Mouse (Mus musculus) limb, embryonic 14.5 days (tissue): ENCODE data around the gene Trpm3. TPM values are rescaled to one million over a fixed set of nuclear protein-coding genes. Genes with fewer than 3 reads are reported as not detected.
"Not testable (repeated sequence)": the region's sequence is repeated elsewhere in the genome, so short reads cannot be mapped to it uniquely, and the experiment has no call there.

Experiments
- ATAC-seq: fragments of 200-750 bp; cut with Nextera tagmentation; 2 replicates; pipeline ENCODE4 v1.8.0; 2017; ENCODE audit warnings: low read depth, moderate number of reproducible peaks, moderate TSS enrichment; ENCODE audit not compliant: low FRiP score
- DNase-seq: peaks from one replicate; pipeline ENCODE4 v3.0.0-alpha.2; 2015; ENCODE audit warnings: low spot score
- H3K27ac ChIP-seq: fragments of 300-500 bp; sonication (generic); replicated peaks from 2 replicates; pipeline ENCODE4 v1.5.1; 2014; ENCODE audit warnings: low read depth, mild to moderate bottlenecking, low read length, moderate library complexity, mixed read lengths
- H3K27me3 ChIP-seq: fragments of 300-500 bp; sonication (generic); 2 replicates; pipeline ENCODE4 v1.6.1; 2014; ENCODE audit warnings: low read length, mixed read lengths; ENCODE audit not compliant: control insufficient read depth, insufficient read depth
- H3K36me3 ChIP-seq: fragments of 300-500 bp; sonication (generic); 2 replicates; pipeline ENCODE4 v1.6.1; 2014; ENCODE audit warnings: mild to moderate bottlenecking, low read length, moderate library complexity, mixed read lengths; ENCODE audit not compliant: control insufficient read depth, insufficient read depth
- H3K4me1 ChIP-seq: fragments of 300-500 bp; sonication (generic); 2 replicates; pipeline ENCODE4 v1.6.1; 2014; ENCODE audit warnings: antibody characterized with exemption, low read length, mixed read lengths; ENCODE audit not compliant: control insufficient read depth, insufficient read depth
- H3K4me2 ChIP-seq: fragments of 300-500 bp; sonication (generic); replicated peaks from 2 replicates; pipeline ENCODE4 v1.6.1; 2014; ENCODE audit warnings: low read depth, mild to moderate bottlenecking, low read length, moderate library complexity; ENCODE audit not compliant: severe bottlenecking
- H3K4me3 ChIP-seq: fragments of 300-500 bp; sonication (generic); replicated peaks from 2 replicates; pipeline ENCODE4 v1.5.1; 2014; ENCODE audit warnings: low read length
- H3K9ac ChIP-seq: fragments of 300-500 bp; sonication (generic); 2 replicates; pipeline ENCODE4 v1.6.1; 2014; ENCODE audit warnings: mild to moderate bottlenecking, low read depth, low read length, moderate library complexity; ENCODE audit not compliant: severe bottlenecking
- H3K9me3 ChIP-seq: fragments of 300-500 bp; sonication (generic); 2 replicates; pipeline ENCODE4 v1.6.1; 2016; ENCODE audit warnings: low read length; ENCODE audit not compliant: control insufficient read depth
- POLR2A ChIP-seq: fragments of 200-500 bp; IDR thresholded peaks from 2 replicates; pipeline ENCODE4 v1.8.0; 2012; ENCODE audit warnings: inconsistent platforms, mild to moderate bottlenecking, moderate library complexity, borderline replicate concordance; ENCODE audit not compliant: insufficient read depth, insufficient read length; ENCODE audit errors: extremely low read depth
- WGBS: fragments of 180-500 bp; shearing (Covaris S2); extraction: QIAGEN DNeasy Blood & Tissue Kit; methylation state at CpG from one replicate; pipeline ENCODE4 v1.1.7; 2014; 5-methylcytosine and 5-hydroxymethylcytosine counted together
- polyA plus RNA-seq, 2 experiments: library from polyadenylated mRNA; depleted of rRNA in 1 of 2; stranded (reverse) in 1 of 2; unstranded in 1 of 2; fragments of >200 nt; fragmentation: Nextera tagmentation in 1 of 2; extraction: Ambion mirVana in 1 of 2; gene quantifications; 2 replicates each; pipeline versions ENCODE4 v1.2.1 to v1.2.3; 2012 to 2014

Gene Trpm3
- polyA plus RNA-seq, 2 experiments = 3.7 to 4.1 TPM

GRCm38 (mm10) chr19:23023316-23023960 lies 884.6 kb downstream of the Trpm3 start:
- H3K27ac ChIP-seq = no peak overlapping the region
- H3K9me3 ChIP-seq = no peaks in the 10 kb centered on the region
- no peaks in the 10 kb centered on the region for H3K36me3 ChIP-seq
- no peak for TF ChIP-seq POLR2A
- H3K9ac ChIP-seq = no peak overlapping the region
- DNase-seq = no peak
- no peak overlapping the region for H3K4me3 ChIP-seq
- H3K4me1 ChIP-seq = no peaks in the 10 kb centered on the region
- H3K27me3 ChIP-seq = no peaks in the 10 kb centered on the region
- no peak for ATAC-seq
- H3K4me2 ChIP-seq = no peak overlapping the region
- 77% methylated on average over 7 of the region's 7 CpGs for WGBS

DNA sequence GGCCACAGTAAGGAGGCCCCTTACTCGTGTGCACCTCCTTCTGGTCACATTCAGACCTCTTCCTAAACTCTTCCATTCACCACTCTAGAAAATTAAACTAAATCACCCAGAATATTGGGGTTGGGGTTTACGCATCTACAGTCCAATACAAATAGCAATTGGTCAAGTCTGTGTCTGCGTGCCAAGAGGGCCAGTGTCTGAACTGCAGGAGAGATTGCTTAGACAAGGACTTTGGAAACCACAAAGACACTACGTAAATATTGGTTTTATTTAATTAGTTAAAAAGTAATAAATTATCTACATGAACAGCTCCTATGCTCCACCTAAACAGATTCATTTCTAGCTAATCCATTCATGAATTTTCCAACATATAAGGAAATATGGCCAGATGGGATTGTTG lies 886.0 kb downstream of the Trpm3 start:
- Histone ChIP-seq H3K4me2 (no peak overlapping the region), H3K4me3 (no peak overlapping the region), H3K9ac (no peak overlapping the region), H3K27me3 (no peaks in the 10 kb centered on the region), H3K36me3 (no peaks in the 10 kb centered on the region), H3K27ac (no peak overlapping the region), H3K9me3 (no peaks in the 10 kb centered on the region), H3K4me1 (no peaks in the 10 kb centered on the region)
- no peak for ATAC-seq
- 83% methylated on average over 4 of the region's 4 CpGs for WGBS
- no peak for TF ChIP-seq POLR2A
- no peak for DNase-seq

- no peak for TF ChIP-seq POLR2A
- no peaks in the 10 kb centered on the region for H3K4me1 ChIP-seq
- DNase-seq (no peak), ATAC-seq (no peak)
- WGBS = 86% methylated on average over 7 of the region's 7 CpGs
- H3K9ac ChIP-seq = no peak overlapping the region
- H3K4me3 ChIP-seq = no peak overlapping the region
- no peaks in the 10 kb centered on the region for H3K9me3 ChIP-seq
- no peaks in the 10 kb centered on the region for H3K36me3 ChIP-seq
- H3K27ac ChIP-seq = no peak overlapping the region
- H3K4me2 ChIP-seq = no peak overlapping the region
- H3K27me3 ChIP-seq = no peaks in the 10 kb centered on the region
These were observed 887.6 kb downstream of the Trpm3 start for GRCm38 (mm10) chr19:23026427-23026826.

DNA sequence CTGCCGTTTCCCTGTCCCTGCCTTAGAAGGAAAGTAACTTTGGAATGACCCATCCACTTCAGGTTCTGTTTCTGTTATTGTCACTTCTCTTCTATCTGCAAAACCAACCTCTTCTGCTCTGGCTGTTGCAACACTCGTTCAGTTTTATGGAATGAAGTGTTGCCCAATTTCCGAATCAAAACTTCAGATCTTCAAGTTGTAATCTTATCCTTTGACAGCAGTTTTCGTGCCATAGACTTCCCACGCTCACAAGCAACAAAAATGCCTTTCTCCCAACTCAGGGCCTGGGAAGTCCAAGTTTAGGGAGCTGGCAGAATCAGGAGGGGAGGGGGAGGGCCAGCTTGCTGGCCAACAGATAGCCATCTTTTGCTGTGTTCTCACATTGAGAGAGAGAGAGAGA lies 889.4 kb downstream of the Trpm3 start:
- WGBS = 77% methylated on average over 5 of the region's 5 CpGs

DNA sequence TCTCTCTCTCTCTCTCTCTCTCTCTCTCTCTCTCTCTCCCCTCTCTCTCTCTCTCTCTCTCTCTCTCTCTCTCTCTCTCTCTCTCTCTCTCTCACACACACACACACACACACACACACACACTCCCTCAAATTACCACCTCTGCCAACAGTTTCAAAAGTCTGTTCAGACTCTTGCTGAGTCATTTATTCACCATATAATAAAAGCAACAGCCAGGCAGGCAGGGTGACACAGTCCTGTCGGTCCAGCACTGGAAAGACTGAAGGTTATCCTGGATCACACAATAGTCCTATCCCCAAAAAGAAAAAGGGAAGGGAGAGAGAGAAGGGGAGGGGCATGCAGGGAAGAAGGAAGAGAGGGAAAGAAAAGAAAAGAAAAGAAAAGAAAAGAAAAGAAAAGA lies 894.5 kb downstream of the Trpm3 start:
- not testable (repeated sequence) for H3K27me3 ChIP-seq, H3K4me1 ChIP-seq, H3K9ac ChIP-seq, ATAC-seq, H3K27ac ChIP-seq, H3K9me3 ChIP-seq, H3K4me2 ChIP-seq, H3K36me3 ChIP-seq, DNase-seq, H3K4me3 ChIP-seq
- WGBS = 64% methylated on average over 1 of the region's 1 CpGs

More for the DNA sequence above, 889.4 kb downstream of the Trpm3 start:
- Histone ChIP-seq H3K4me2 (no peak overlapping the region), H3K27ac (no peak overlapping the region), H3K27me3 (no peaks in the 10 kb centered on the region), H3K9me3 (no peaks in the 10 kb centered on the region), H3K9ac (no peak overlapping the region), H3K4me3 (no peak overlapping the region), H3K36me3 (no peaks in the 10 kb centered on the region), H3K4me1 (no peaks in the 10 kb centered on the region)
- DNase-seq = no peak
- ATAC-seq = no peak
- no peak for TF ChIP-seq POLR2A

DNA sequence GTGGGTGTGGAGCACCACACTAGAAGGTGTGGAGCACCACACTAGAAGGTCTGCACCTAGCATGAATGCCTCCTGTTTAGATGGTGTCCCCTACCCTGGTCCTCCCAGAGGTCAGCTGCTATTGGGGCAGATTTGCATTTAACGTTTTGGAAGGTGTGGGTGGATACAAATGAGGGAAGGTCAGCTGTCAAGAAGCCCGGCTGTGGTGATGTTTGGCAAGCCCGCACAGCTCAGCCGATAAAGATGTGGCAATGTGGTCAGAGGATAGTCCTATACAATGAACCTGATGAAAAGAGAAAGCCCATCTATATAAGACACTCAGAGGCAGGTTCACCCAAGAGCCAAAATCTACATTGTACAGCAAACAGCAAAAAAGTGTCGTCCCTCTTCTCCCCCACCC lies 895.3 kb downstream of the Trpm3 start:
- H3K27me3 ChIP-seq = no peaks in the 10 kb centered on the region

More for the DNA sequence above, 895.3 kb downstream of the Trpm3 start:
- no peak overlapping the region for H3K4me3 ChIP-seq
- H3K4me1 ChIP-seq = no peaks in the 10 kb centered on the region
- no peak overlapping the region for H3K9ac ChIP-seq
- no peaks in the 10 kb centered on the region for H3K9me3 ChIP-seq
- DNase-seq = no peak
- no peak overlapping the region for H3K27ac ChIP-seq
- no peak for TF ChIP-seq POLR2A
- no peak for ATAC-seq
- 80% methylated on average over 5 of the region's 5 CpGs for WGBS
- no peaks in the 10 kb centered on the region for H3K36me3 ChIP-seq
- no peak overlapping the region for H3K4me2 ChIP-seq
